Mouse (Mus musculus) urinary bladder, postnatal 36 days (tissue): ENCODE results near the gene Baiap2l1.

Source experiments
- DNase-seq, 2 experiments: peaks; one replicate each; pipeline ENCODE4 v3.0.0; 2022; ENCODE audit warnings: low spot score in 2 of 2, mixed read lengths in 1 of 2

Gene Baiap2l1

GRCm38 (mm10) chr5:144286591-144287266 is 71.2 kb downstream of the Baiap2l1 start:
- DNase-seq = no peak

GRCm38 (mm10) chr5:144284599-144284998 is 73.3 kb downstream of the Baiap2l1 start:
- no peak for DNase-seq

DNA sequence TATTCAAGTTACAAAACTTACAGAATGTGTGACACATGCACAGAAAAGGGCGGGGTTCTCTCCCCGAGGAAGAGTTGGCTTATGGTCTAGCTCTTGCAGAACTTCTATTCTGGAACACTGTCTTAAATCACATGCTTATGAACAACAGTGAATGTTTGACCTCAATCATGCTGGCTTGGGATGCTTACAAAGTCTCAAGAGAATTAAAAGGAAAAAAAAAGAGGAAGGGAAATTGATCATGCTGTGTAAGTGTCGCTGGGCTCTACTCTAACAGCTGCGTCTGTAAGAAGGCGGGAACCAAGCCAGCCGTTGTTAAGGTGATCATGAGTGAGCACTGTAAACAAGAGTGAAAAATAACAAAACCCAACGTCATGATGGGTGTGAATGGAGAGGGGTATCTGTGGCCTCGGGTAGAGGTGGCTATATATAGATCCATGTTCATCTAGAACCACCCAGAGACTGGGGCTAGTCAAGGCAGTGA is 74.3 kb downstream of the Baiap2l1 start:
- DNase-seq = no peak

DNA sequence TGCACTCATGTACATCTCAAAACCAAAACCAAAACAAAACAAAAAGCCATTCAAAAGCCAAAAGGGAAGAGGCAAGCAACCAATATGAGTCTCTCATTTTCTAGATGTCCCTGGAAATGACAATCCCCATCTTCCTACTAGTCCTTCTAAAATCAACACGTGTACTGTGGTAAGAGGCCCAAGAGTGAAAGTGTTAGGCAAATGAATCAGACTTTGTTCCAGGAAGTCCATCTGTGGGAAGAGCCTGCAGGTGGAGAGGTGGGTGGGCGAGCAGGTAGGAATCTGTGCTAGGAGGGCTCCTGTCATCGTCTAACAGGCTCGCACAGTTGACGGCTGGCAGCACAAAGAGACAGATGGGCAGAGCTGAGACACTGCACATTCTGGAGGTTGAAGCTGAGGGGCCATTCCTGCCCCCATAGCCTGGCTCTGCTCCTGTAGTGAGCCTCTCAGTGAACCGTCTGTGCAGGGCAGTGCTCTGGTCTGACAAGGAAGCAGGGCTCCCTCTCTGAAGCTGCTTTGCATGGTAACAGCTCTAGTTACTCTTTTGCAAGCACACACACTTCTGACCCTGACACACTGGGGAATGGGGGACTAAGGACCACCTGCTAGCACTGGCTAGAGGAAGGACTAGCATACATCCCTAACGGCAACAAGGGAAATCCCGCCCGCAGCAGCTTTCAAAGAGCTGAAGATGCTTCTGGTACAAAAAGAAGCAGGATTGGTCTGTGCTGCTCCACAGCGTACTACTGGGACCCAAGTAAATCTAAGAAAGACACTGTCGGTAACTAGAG is 75.2 kb downstream of the Baiap2l1 start:
- DNase-seq = no peak

DNA sequence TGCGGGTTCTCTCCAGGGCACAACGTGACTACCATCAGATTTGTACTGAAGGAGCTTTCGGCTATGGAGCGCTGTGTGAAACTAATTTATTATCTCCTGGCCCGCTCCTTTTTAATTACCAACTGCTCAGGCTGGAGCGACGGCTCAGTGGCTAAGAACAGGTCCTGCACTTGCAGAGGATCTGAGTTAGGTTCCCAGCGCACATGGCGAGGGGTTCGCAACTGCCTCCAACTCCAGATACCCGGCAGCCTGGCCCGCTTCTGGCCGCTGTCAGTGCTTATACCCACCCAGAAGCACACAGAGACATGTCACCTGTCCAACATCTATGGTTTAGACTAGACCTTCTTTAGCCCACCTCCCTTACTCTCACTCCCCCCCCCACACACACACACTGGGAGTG is 78.0 kb downstream of the Baiap2l1 start:
- DNase-seq = no peak

DNA sequence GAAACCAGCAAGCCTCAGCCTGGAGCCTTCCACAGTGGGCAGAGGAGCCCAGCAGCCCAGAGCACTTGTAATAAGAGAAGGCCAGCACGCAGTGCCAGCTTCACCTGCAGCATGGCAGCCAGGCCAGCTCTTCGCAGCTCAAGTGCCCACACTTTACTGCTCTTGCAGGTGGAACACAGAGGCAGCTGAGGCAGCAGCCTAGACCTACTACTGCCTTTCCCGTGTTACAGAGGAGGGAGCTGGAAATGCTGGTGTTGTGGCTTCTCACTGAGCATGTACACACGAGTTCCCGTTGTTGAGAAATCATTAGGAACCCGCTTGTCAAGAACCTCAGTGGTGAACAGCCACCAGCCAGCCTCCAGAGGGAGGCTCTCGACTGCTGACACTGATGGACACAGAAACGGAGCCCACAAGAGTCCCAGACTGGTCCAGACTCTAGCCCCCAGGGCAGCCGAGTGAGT is 78.8 kb downstream of the Baiap2l1 start:
- DNase-seq = no peak

DNA sequence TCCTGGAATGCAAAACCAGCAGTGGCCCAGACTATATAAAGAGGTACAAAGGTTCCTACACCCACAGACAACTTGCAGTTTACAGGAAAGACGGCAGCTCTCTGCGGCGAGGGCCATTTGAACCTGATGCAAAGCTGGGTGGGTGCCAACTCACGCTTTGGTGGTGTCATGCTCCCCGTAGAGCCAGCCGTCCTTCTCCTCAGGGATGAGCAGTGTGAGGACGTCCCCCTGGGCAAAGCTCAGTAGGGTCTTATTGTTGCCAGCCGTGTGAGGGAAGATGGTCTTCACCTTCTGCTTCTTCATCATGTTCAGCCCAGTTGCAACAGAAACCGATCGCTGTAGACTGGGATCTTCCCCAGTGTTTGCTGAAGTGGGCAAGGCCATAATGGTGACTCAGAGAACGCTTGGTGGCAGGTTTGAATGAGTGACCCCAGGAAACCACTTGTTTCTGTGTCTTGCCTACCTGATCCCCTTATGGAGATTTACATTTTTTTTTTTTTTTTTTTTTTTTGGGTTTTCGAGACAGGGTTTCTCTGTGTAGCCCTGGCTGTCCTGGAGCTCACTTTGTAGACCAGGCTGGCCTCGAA is 79.4 kb downstream of the Baiap2l1 start:
- DNase-seq = no peak

- DNase-seq = no peak
These were observed 80.8 kb downstream of the Baiap2l1 start for GRCm38 (mm10) chr5:144276898-144277630.

DNA sequence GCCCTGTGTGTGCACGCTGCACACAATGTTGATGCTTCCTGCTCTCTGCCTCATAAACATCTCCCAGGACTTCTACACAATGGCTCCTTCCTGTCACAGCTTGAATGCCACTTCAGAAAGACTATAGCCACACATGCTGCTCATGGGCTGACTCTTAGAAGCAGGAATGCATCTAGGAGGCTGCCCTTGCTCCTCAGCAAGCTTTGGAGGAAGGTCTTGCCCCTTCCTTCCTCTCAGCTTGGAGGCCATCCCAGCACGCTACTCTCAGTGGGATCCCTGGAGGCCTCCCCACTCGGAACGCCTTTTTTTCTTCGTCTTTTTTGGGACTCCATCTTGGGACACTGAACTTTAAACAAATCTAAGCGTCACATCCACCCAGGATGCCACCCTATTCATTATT is 83.0 kb downstream of the Baiap2l1 start:
- DNase-seq = no peak

GRCm38 (mm10) chr5:144271772-144272171 is 86.1 kb downstream of the Baiap2l1 start:
- no peak for DNase-seq

GRCm38 (mm10) chr5:144271118-144271517 is 86.8 kb downstream of the Baiap2l1 start:
- no peak for DNase-seq

GRCm38 (mm10) chr5:144270420-144270819 is 87.5 kb downstream of the Baiap2l1 start:
- no peak for DNase-seq

DNA sequence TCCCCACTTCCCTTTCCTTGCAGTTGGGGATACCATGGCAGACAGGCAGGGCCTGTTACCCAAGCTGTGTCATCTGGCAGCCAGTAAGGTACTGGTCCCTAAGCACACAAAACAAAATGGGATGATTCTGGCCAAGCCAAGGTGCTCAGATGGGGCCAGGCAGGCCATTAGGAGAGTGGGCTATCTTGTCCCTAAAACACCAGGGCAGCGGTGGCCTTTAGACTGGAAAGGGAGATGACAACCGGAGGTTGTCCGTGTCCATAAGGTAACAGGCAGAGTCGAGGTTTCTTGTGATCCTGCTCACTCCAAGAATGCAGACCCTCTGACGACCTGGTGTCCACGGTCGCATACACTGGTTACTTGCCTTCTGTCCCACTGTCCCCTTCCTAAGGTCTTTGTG is 88.0 kb downstream of the Baiap2l1 start:
- DNase-seq = no peak

DNA sequence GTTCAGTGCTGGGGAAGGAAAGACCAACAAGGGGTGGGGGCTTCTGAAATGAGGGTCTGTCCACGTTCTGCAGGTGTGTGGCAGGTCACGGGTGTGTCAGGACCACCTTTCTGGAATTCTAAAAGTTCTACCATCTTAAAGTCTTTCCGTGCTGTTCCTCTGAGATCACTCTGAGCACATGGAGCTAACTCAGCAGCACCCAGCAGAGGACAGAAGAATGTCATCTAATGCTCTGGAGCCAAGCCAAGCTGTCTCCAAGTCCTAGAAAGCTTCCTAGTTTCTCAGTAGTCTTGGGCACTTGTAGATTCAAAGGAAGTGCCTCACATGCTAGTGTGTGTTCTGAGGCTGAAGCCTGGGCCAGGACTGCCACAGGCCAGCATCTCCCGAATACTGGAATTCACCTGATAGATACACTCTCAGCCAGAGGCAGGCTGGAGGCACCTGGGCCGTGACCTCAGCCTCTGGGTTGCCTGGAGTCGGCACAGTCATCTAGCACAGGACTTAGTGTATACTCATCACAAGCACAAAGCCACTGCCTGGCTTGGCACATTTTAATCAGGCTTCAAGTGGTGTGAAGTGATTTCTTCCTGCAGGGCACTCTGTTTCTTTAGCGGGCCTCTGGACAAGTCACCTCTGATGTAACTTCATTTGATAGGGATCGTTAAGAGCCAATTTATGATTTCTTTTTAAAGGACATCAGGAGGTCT is 90.2 kb downstream of the Baiap2l1 start:
- peak in 1 of 2 experiments; percentile 61 for DNase-seq

- DNase-seq = no peak
These were observed 94.4 kb downstream of the Baiap2l1 start for GRCm38 (mm10) chr5:144263496-144263895.

DNA sequence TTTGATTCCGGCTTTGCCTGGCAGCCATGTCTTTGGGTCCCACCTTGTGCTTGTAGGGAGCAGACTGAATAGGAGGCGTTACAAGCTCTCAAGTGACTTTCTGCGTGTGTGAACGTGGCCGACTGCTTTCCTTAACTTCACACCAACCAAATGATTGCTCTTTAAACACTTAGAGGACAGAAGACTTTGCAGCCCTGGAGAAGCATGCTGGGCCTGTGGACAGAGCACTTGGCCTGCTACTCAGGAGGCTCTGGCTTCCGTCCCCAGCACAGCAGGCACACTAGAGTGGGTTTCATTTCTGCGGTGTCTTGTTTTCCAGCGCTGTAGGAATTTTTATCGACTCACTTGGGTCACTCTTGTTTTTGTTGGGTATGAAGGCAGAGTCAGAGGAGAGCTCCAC is 94.8 kb downstream of the Baiap2l1 start:
- no peak for DNase-seq

GRCm38 (mm10) chr5:144261829-144262228 is 96.1 kb downstream of the Baiap2l1 start:
- no peak for DNase-seq

- DNase-seq = no peak
These were observed 96.6 kb downstream of the Baiap2l1 start for GRCm38 (mm10) chr5:144261309-144261708.

GRCm38 (mm10) chr5:144260464-144260863 is 97.4 kb downstream of the Baiap2l1 start:
- DNase-seq = no peak

GRCm38 (mm10) chr5:144259228-144259627 is 98.7 kb downstream of the Baiap2l1 start:
- no peak for DNase-seq

DNA sequence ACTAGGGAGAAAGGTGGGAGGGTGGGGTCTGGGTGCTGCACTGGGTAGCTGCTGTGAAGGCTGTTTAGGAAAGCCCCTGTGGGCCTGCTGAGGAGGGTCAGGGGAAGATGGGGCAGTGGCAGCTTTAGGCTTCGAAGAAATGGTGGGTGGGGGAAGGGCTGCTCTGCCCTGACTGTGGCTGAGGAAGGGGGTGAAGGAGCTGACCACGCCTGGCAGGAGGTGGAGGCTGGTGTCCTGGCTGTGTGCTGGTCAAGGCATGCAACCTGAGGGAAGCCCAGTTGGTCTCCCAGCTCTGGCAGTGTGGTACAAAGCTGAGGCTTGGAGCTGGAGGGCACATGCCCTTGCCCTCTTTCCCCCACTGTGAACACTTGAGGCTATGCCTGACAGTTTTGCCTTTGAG is 99.2 kb downstream of the Baiap2l1 start:
- DNase-seq = no peak
